Mouse (Mus musculus) megakaryocyte, embryonic 14.5 days (primary cell): Measurements from ENCODE around the gene Nmu. TPM values are rescaled to one million over a fixed set of nuclear protein-coding genes. Genes with fewer than 3 reads are reported as not detected.

Experiments used
- H3K27me3 ChIP-seq: replicated peaks from 2 replicates; pipeline ENCODE3; 2012; ENCODE audit warnings: inconsistent platforms
- H3K36me3 ChIP-seq: replicated peaks from 2 replicates; pipeline ENCODE3; 2012; ENCODE audit warnings: low read length, inconsistent platforms, mixed read lengths
- H3K4me1 ChIP-seq: 2 replicates; pipeline ENCODE4 v1.6.1; 2012; ENCODE audit warnings: inconsistent platforms
- H3K4me3 ChIP-seq: replicated peaks from 2 replicates; pipeline ENCODE3; 2012; ENCODE audit warnings: moderate library complexity, mild to moderate bottlenecking, inconsistent platforms
- H3K9me3 ChIP-seq: 2 replicates; pipeline ENCODE4 v1.6.1; 2012; ENCODE audit warnings: inconsistent platforms
- FLI1 ChIP-seq: IDR thresholded peaks from 2 replicates; pipeline ENCODE4 v1.6.1; 2012; ENCODE audit warnings: low read length, inconsistent platforms, mixed read lengths
- GATA1 ChIP-seq: IDR thresholded peaks from 3 replicates; pipeline ENCODE4 v1.6.1; 2012; ENCODE audit warnings: mixed read lengths, low read length, inconsistent platforms, borderline replicate concordance
- polyA plus RNA-seq: library from polyadenylated mRNA; stranded (reverse); fragments of >175 nt; gene quantifications from 2 replicates; pipeline ENCODE4 v1.2.3, GENCODE M21; 2012; ENCODE audit warnings: low replicate concordance; ENCODE audit not compliant: insufficient read depth

The Nmu gene
- polyA plus RNA-seq = not detected in 2 replicates

DNA sequence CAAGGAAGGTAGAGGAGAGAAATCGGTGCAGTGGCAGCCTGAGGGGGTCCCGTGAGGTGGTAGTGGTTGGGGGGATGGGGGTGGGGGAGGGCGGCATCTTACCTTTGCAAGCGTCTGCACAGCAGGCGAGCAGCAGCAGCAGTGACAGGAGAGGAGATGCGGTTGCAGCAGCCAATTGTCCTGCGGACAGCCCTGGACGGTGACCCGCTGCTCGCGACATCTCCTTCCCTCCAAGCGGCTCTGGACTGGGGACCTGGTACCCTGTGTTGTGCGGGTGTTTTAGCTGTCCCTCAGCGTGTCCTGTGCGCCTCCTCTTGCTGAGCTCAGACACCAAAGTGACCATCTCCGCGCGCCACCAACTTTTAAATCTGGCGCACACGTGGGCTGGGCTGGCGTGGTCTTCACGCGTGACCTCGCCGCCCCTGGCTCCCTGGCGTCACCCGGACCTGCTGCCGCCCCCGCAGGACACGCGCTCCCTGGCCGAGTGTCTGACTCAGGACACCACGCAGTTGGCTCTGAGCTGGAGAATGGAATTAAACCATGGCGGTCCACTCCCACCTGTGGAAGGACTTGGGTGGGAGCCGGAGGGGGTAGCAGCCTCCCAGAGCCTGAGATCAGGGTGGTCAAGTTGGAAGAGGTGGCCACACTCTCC, at the start of gene Nmu:
Gene Nmu (minus strand): TSS at position 336 of the 652 bp plus-strand sequence.
- H3K4me3 ChIP-seq = peak within 1 kb of the TSS; percentile 62
- TF ChIP-seq FLI1 (no peak), GATA1 (no peak)
- peaks cover 43% of the 10 kb centered on the region for H3K27me3 ChIP-seq

GRCm38 (mm10) chr5:76411697-76412096, 48.1 kb upstream of the Nmu start:
- Histone ChIP-seq H3K9me3 (peaks cover 6% of the 10 kb centered on the region), H3K4me1 (no peaks in the 10 kb centered on the region), H3K4me3 (no peak overlapping the region), H3K27me3 (peaks cover 6% of the 10 kb centered on the region), H3K36me3 (no peaks in the 10 kb centered on the region)
- TF ChIP-seq FLI1 (no peak), GATA1 (no peak)

More for the DNA sequence above, at the start of gene Nmu:
- H3K4me1 ChIP-seq = peaks cover 7% of the 10 kb centered on the region; the same call in 1 of the 2 replicates
- H3K36me3 ChIP-seq = no peaks in the 10 kb centered on the region
- peaks cover 8% of the 10 kb centered on the region for H3K9me3 ChIP-seq

- Histone ChIP-seq H3K4me1 (no peaks in the 10 kb centered on the region; the same call in 1 of the 2 replicates), H3K9me3 (no peaks in the 10 kb centered on the region), H3K36me3 (no peaks in the 10 kb centered on the region), H3K27me3 (peaks cover 10% of the 10 kb centered on the region), H3K4me3 (no peak overlapping the region)
- no peak for TF ChIP-seq FLI1
- TF ChIP-seq GATA1 = no peak
These were observed 30.8 kb upstream of the Nmu start for GRCm38 (mm10) chr5:76394382-76394781.

DNA sequence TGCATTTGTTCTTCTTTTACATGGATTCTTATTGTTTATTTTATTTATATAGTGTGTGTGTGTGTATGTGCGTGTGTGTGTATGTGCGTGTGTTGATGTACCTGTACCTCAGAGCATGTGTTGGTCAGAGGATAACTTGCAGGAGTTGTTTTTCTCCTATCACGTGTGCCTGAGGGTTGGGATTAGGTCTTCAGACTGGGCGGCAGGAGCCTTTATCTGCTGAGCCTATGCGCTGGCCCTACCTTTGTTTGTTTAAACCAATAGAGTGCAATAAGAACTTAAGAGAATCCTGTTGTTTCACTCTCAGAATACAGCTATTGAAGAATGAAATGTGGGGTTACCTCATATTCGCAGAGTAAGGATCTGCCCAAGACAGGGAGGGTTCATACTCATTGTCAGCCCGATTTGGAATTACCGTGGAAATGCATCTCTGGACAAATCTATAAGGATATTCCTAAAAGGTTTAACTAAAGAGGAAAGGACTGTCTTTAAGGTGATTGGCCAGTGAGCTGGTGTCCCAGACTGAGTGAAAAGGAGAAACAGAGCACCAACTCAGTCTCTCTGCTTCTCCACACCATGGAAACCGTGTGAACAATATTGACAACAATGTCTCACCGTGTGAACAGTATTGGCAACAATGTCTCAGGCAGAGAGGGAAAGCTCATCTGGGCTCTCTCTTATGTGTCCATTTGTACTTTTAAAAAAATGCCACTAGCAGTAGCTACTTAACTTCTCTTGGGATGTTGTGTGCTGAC, 25.6 kb upstream of the Nmu start:
- Histone ChIP-seq H3K4me3 (no peak overlapping the region), H3K9me3 (no peaks in the 10 kb centered on the region), H3K4me1 (no peaks in the 10 kb centered on the region; the same call in 1 of the 2 replicates), H3K36me3 (no peaks in the 10 kb centered on the region), H3K27me3 (peaks cover 7% of the 10 kb centered on the region)
- TF ChIP-seq FLI1 (no peak), GATA1 (no peak)

GRCm38 (mm10) chr5:76388474-76388873, 24.9 kb upstream of the Nmu start:
- H3K36me3 ChIP-seq = no peaks in the 10 kb centered on the region
- peaks cover 11% of the 10 kb centered on the region for H3K27me3 ChIP-seq
- TF ChIP-seq FLI1 (no peak), GATA1 (no peak)
- no peaks in the 10 kb centered on the region for H3K9me3 ChIP-seq
- no peak overlapping the region for H3K4me3 ChIP-seq
- H3K4me1 ChIP-seq = no peaks in the 10 kb centered on the region

DNA sequence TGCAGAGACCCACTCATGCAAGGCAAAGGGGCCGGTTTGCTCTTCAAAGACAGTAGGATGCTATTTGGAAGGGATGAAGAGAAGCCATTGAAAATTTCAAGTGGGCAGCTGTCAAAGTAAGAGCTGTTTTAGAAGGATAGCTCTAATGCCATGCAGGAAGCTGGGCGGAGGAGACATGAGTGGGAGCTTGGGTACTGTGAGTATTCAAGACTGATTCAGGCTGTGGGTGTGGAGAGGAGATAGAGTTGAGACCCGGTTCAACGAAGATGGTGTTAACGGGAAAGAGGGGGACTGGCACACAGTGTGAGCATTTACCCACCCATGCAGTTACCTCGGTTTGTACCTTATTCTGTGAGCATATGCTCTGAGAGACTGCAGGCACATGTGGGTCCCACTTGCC, 20.1 kb upstream of the Nmu start:
- no peak for TF ChIP-seq FLI1
- TF ChIP-seq GATA1 = no peak
- H3K27me3 ChIP-seq = peaks cover 11% of the 10 kb centered on the region
- no peaks in the 10 kb centered on the region for H3K4me1 ChIP-seq
- H3K4me3 ChIP-seq = no peak overlapping the region
- no peaks in the 10 kb centered on the region for H3K36me3 ChIP-seq
- no peaks in the 10 kb centered on the region for H3K9me3 ChIP-seq

GRCm38 (mm10) chr5:76381836-76382235, 18.2 kb upstream of the Nmu start:
- Histone ChIP-seq H3K9me3 (0 out of 2 replicates have a peak, but pooled peaks cover 2% of the 10 kb centered on the region), H3K27me3 (peaks cover 16% of the 10 kb centered on the region), H3K4me3 (no peak overlapping the region), H3K4me1 (no peaks in the 10 kb centered on the region), H3K36me3 (no peaks in the 10 kb centered on the region)
- no peak for TF ChIP-seq FLI1
- TF ChIP-seq GATA1 = no peak

DNA sequence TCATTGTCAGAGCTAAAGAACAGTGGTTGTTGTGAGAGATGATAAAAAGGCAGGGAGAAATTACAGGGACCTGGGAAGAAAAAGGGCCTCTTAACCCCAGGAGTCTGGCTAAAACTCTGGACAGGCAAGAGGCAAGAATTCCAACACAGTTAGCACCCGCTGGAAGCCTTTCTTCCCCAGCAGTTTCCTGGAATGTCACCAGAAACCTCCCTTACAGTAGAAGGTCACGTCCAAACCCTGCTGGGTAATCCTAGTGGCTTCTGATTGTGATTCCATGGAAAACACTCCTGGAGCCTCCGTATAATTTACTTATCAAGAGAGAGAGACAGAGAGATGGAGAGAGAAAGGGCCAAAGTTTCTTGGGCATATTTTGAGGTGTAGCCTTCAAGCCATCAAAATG, 15.6 kb upstream of the Nmu start:
- H3K4me1 ChIP-seq = no peaks in the 10 kb centered on the region
- TF ChIP-seq GATA1 (no peak), FLI1 (no peak)
- H3K36me3 ChIP-seq = no peaks in the 10 kb centered on the region
- H3K4me3 ChIP-seq = no peak overlapping the region
- H3K27me3 ChIP-seq = peaks cover 14% of the 10 kb centered on the region
- H3K9me3 ChIP-seq = 0 out of 2 replicates have a peak, but pooled peaks cover 5% of the 10 kb centered on the region

- H3K27me3 ChIP-seq = peaks cover 23% of the 10 kb centered on the region
- TF ChIP-seq GATA1 = no peak
- no peak for TF ChIP-seq FLI1
These were observed 5.7 kb upstream of the Nmu start for GRCm38 (mm10) chr5:76369215-76369840.

DNA sequence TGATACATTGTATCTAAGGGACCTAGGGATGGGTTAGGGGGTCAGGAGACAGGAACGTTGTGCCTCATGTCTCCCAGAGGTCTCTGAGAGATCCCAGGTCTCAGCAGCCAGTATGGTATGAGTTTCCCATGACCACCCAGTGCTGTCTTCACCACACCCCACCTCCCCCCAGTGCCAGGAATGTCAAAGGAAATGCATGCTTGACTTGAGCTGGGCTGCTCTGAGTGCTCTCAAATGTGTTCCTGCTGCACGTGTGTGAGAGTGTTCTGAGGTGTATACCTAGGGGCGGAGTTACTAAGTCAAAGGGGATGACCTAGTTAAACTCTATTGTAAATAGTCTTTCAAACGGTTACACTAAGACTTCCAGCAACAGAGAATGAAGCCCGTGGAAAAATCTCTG, 1.8 kb upstream of the Nmu start:
- no peak overlapping the region for H3K4me3 ChIP-seq
- H3K4me1 ChIP-seq = peaks cover 7% of the 10 kb centered on the region; the same call in 1 of the 2 replicates
- H3K9me3 ChIP-seq = peaks cover 8% of the 10 kb centered on the region
- TF ChIP-seq FLI1 (no peak), GATA1 (no peak)
- H3K36me3 ChIP-seq = no peaks in the 10 kb centered on the region
- peaks cover 45% of the 10 kb centered on the region for H3K27me3 ChIP-seq

More at GRCm38 (mm10) chr5:76369215-76369840, 5.7 kb upstream of the Nmu start:
- H3K4me1 ChIP-seq = no peaks in the 10 kb centered on the region
- no peaks in the 10 kb centered on the region for H3K36me3 ChIP-seq
- H3K4me3 ChIP-seq = no peak overlapping the region
- no peaks in the 10 kb centered on the region for H3K9me3 ChIP-seq
